Mouse (Mus musculus): ENCODE measurements around the gene Hdac4. TPM values are rescaled to one million over a fixed set of nuclear protein-coding genes. Genes with fewer than 3 reads are reported as not detected.

Hdac4 gene
- 10.5 and 18.7 TPM in 2 replicates for polyA plus RNA-seq (2015; fragmentation: Nextera tagmentation; extraction: Ambion mirVana)

GRCm38 (mm10) chr1:92195360-92196149 is at the start of gene Hdac4:
Gene Hdac4, minus strand, starts transcription at chr1:92195699.
- peak; percentile 64; the same call in 1 of the 2 replicates for ATAC-seq (replicated peaks; ENCODE audit: insufficient number of reproducible peaks, insufficient read depth, low FRiP score, low read depth)
- Histone ChIP-seq H3K27me3 (no peaks in the 10 kb centered on the region), H3K4me1 (replicated peaks) (peaks cover 2% of the 10 kb centered on the region; the same call in 1 of the 2 replicates), H3K9me3 (replicated peaks) (no peaks in the 10 kb centered on the region), H3K27ac (no peak within 1 kb of the TSS), H3K4me2 (no peak within 1 kb of the TSS), H3K9ac (no peak within 1 kb of the TSS), H3K4me3 (no peak within 1 kb of the TSS), H3K36me3 (no peaks in the 10 kb centered on the region)
- 59% methylated on average over 13 of the region's 13 CpGs for WGBS

- 81% methylated on average over 8 of the region's 8 CpGs for WGBS
- no peak for ATAC-seq (replicated peaks; ENCODE audit: insufficient number of reproducible peaks, insufficient read depth, low FRiP score, low read depth)
Measured at GRCm38 (mm10) chr1:92243549-92243948, 48.0 kb upstream of the Hdac4 start.

GRCm38 (mm10) chr1:92240072-92240471 is 44.6 kb upstream of the Hdac4 start:
- no peak for ATAC-seq (replicated peaks; ENCODE audit: insufficient number of reproducible peaks, insufficient read depth, low FRiP score, low read depth)
- no peaks in the 10 kb centered on the region for H3K4me1 ChIP-seq (replicated peaks)
- 84% methylated on average over 4 of the region's 4 CpGs for WGBS
- no peak overlapping the region for H3K4me2 ChIP-seq
- no peaks in the 10 kb centered on the region for H3K9me3 ChIP-seq (replicated peaks)
- no peak overlapping the region for H3K9ac ChIP-seq
- no peaks in the 10 kb centered on the region for H3K27me3 ChIP-seq
- H3K27ac ChIP-seq, result no peak overlapping the region
- H3K36me3 ChIP-seq, result no peaks in the 10 kb centered on the region
- H3K4me3 ChIP-seq, result no peak overlapping the region

More at GRCm38 (mm10) chr1:92243549-92243948, 48.0 kb upstream of the Hdac4 start:
- H3K27me3 ChIP-seq, result no peaks in the 10 kb centered on the region
- H3K4me2 ChIP-seq, result no peak overlapping the region
- H3K9ac ChIP-seq, result no peak overlapping the region
- H3K4me1 ChIP-seq (replicated peaks), result no peaks in the 10 kb centered on the region
- no peaks in the 10 kb centered on the region for H3K36me3 ChIP-seq
- no peak overlapping the region for H3K27ac ChIP-seq
- H3K9me3 ChIP-seq (replicated peaks), result no peaks in the 10 kb centered on the region
- H3K4me3 ChIP-seq, result no peak overlapping the region

- Histone ChIP-seq H3K4me1 (replicated peaks) (no peaks in the 10 kb centered on the region), H3K27ac (no peak overlapping the region), H3K36me3 (no peaks in the 10 kb centered on the region), H3K4me2 (no peak overlapping the region), H3K4me3 (no peak overlapping the region), H3K27me3 (no peaks in the 10 kb centered on the region), H3K9ac (no peak overlapping the region), H3K9me3 (replicated peaks) (no peaks in the 10 kb centered on the region)
- ATAC-seq (replicated peaks; ENCODE audit: insufficient number of reproducible peaks, insufficient read depth, low FRiP score, low read depth), result no peak
- 77% methylated on average over 4 of the region's 4 CpGs for WGBS
Measured at GRCm38 (mm10) chr1:92235600-92235999, 40.1 kb upstream of the Hdac4 start.

GRCm38 (mm10) chr1:92225297-92225696 is 29.8 kb upstream of the Hdac4 start:
- H3K9me3 ChIP-seq (replicated peaks), result no peaks in the 10 kb centered on the region
- no peaks in the 10 kb centered on the region for H3K36me3 ChIP-seq
- H3K27ac ChIP-seq, result no peak overlapping the region
- no peak for ATAC-seq (replicated peaks; ENCODE audit: insufficient number of reproducible peaks, insufficient read depth, low FRiP score, low read depth)
- 79% methylated on average over 2 of the region's 2 CpGs for WGBS
- no peak overlapping the region for H3K4me2 ChIP-seq
- H3K27me3 ChIP-seq, result no peaks in the 10 kb centered on the region
- no peak overlapping the region for H3K4me3 ChIP-seq
- H3K4me1 ChIP-seq (replicated peaks), result no peaks in the 10 kb centered on the region
- no peak overlapping the region for H3K9ac ChIP-seq

- Histone ChIP-seq H3K4me3 (no peak overlapping the region), H3K4me2 (no peak overlapping the region), H3K4me1 (replicated peaks) (no peaks in the 10 kb centered on the region), H3K9me3 (replicated peaks) (no peaks in the 10 kb centered on the region), H3K36me3 (no peaks in the 10 kb centered on the region), H3K9ac (no peak overlapping the region), H3K27ac (no peak overlapping the region), H3K27me3 (no peaks in the 10 kb centered on the region)
- 55% methylated on average over 17 of the region's 17 CpGs for WGBS
- no peak for ATAC-seq (replicated peaks; ENCODE audit: insufficient number of reproducible peaks, insufficient read depth, low FRiP score, low read depth)
Measured at GRCm38 (mm10) chr1:92223956-92224891, 28.7 kb upstream of the Hdac4 start.

GRCm38 (mm10) chr1:92216710-92217109 is 21.2 kb upstream of the Hdac4 start:
- Histone ChIP-seq H3K9me3 (replicated peaks) (no peaks in the 10 kb centered on the region), H3K27me3 (no peaks in the 10 kb centered on the region), H3K36me3 (no peaks in the 10 kb centered on the region), H3K4me1 (replicated peaks) (peaks cover 26% of the 10 kb centered on the region), H3K4me2 (no peak overlapping the region), H3K4me3 (no peak overlapping the region), H3K27ac (no peak overlapping the region), H3K9ac (no peak overlapping the region)
- WGBS, result 81% methylated on average over 11 of the region's 11 CpGs
- no peak for ATAC-seq (replicated peaks; ENCODE audit: insufficient number of reproducible peaks, insufficient read depth, low FRiP score, low read depth)

- no peaks in the 10 kb centered on the region for H3K36me3 ChIP-seq
- H3K9ac ChIP-seq, result no peak overlapping the region
- H3K4me1 ChIP-seq (replicated peaks), result peaks cover 29% of the 10 kb centered on the region
- no peaks in the 10 kb centered on the region for H3K27me3 ChIP-seq
- 60% methylated on average over 11 of the region's 11 CpGs for WGBS
- no peak overlapping the region for H3K4me2 ChIP-seq
- no peak for ATAC-seq (replicated peaks; ENCODE audit: insufficient number of reproducible peaks, insufficient read depth, low FRiP score, low read depth)
- H3K4me3 ChIP-seq, result no peak overlapping the region
- no peaks in the 10 kb centered on the region for H3K9me3 ChIP-seq (replicated peaks)
- no peak overlapping the region for H3K27ac ChIP-seq
Measured at GRCm38 (mm10) chr1:92215996-92216630, 20.6 kb upstream of the Hdac4 start.

GRCm38 (mm10) chr1:92215131-92215638 is 19.7 kb upstream of the Hdac4 start:
- Histone ChIP-seq H3K9me3 (replicated peaks) (no peaks in the 10 kb centered on the region), H3K4me2 (no peak overlapping the region), H3K9ac (no peak overlapping the region), H3K27ac (peak overlapping the region; percentile 44), H3K27me3 (0 out of 2 replicates have a peak, but pooled peaks cover 3% of the 10 kb centered on the region), H3K4me3 (no peak overlapping the region), H3K36me3 (no peaks in the 10 kb centered on the region), H3K4me1 (replicated peaks) (peaks cover 29% of the 10 kb centered on the region)
- 66% methylated on average over 8 of the region's 8 CpGs for WGBS
- ATAC-seq (replicated peaks; ENCODE audit: insufficient number of reproducible peaks, insufficient read depth, low FRiP score, low read depth), result no peak

- no peaks in the 10 kb centered on the region for H3K36me3 ChIP-seq
- peaks cover 29% of the 10 kb centered on the region for H3K4me1 ChIP-seq (replicated peaks)
- H3K4me3 ChIP-seq, result no peak overlapping the region
- no peaks in the 10 kb centered on the region for H3K9me3 ChIP-seq (replicated peaks)
- no peak overlapping the region for H3K9ac ChIP-seq
- peak overlapping the region; percentile 14; the same call in 1 of the 2 replicates for H3K4me2 ChIP-seq
- peak overlapping the region; percentile 75 for H3K27ac ChIP-seq
- 0 out of 2 replicates have a peak, but pooled peaks cover 3% of the 10 kb centered on the region for H3K27me3 ChIP-seq
- 30% methylated on average over 13 of the region's 13 CpGs for whole genome bisulfite sequencing
- ATAC-seq (replicated peaks; ENCODE audit: insufficient number of reproducible peaks, insufficient read depth, low FRiP score, low read depth), result peak; percentile 67
Measured at GRCm38 (mm10) chr1:92212003-92212750, 16.7 kb upstream of the Hdac4 start.

Data from heart, embryonic 15.5 days (tissue).